Mouse (Mus musculus): ENCODE data around the gene Adamtsl2.
A peak's percentile ranks its signal among the peaks of the same experiment; 100 is the strongest.

GRCm38 (mm10) chr2:27038596-27038995 is 40.6 kb upstream of the Adamtsl2 start:
- peak; percentile 72; the same call in 1 of the 2 replicates for TF ChIP-seq CTCF (IDR thresholded peaks at IDR 0.05; ENCODE audit: borderline replicate concordance, insufficient read depth, low read length)
- no peak for TF ChIP-seq POLR2A (IDR thresholded peaks at IDR 0.05; ENCODE audit: low read depth, low read length)
